Mouse (Mus musculus) myocyte (in vitro differentiated cells): ENCODE data around the gene Dock2.

Experiments used
- CEBPB ChIP-seq: IDR thresholded peaks from 2 replicates; pipeline ENCODE4 v1.6.1; 2011; ENCODE audit warnings: mild to moderate bottlenecking, moderate library complexity; ENCODE audit not compliant: poor library complexity, insufficient read depth, severe bottlenecking
- E2F4 ChIP-seq: IDR thresholded peaks from one replicate; pipeline ENCODE4 v1.6.1; 2011; ENCODE audit warnings: mild to moderate bottlenecking, control low read depth, moderate library complexity; ENCODE audit not compliant: insufficient read depth
- MAX ChIP-seq: IDR thresholded peaks from one replicate; pipeline ENCODE4 v1.6.1; 2011; ENCODE audit warnings: low read depth, mild to moderate bottlenecking, control low read depth
- MYOD1 ChIP-seq, 3 experiments: IDR thresholded peaks; one replicate each; pipeline ENCODE4 v1.6.1; 2011; ENCODE audit warnings: control low read depth in 2 of 3, low read depth in 2 of 3, mild to moderate bottlenecking in 2 of 3, moderate library complexity in 1 of 3; ENCODE audit not compliant: insufficient read length in 2 of 3, control insufficient read depth in 1 of 3
- POLR2A ChIP-seq: IDR thresholded peaks from one replicate; pipeline ENCODE4 v1.6.1; 2011; ENCODE audit warnings: low read depth, mild to moderate bottlenecking, control low read depth, moderate library complexity; ENCODE audit not compliant: insufficient read length
- POLR2AphosphoS2 ChIP-seq: IDR thresholded peaks from one replicate; pipeline ENCODE4 v1.6.1; 2011; ENCODE audit warnings: low read depth, control low read depth; ENCODE audit not compliant: insufficient read length
- REST ChIP-seq: IDR thresholded peaks from one replicate; pipeline ENCODE4 v1.6.1; 2011; ENCODE audit warnings: mild to moderate bottlenecking, control low read depth, moderate library complexity; ENCODE audit not compliant: insufficient read depth, insufficient read length
- TCF12 ChIP-seq: IDR thresholded peaks from one replicate; pipeline ENCODE4 v1.6.1; 2011; ENCODE audit warnings: mild to moderate bottlenecking, control low read depth; ENCODE audit not compliant: poor library complexity, insufficient read depth, severe bottlenecking
- USF1 ChIP-seq: IDR thresholded peaks from one replicate; pipeline ENCODE4 v1.6.1; 2011; ENCODE audit warnings: low read depth, mild to moderate bottlenecking, control low read depth, moderate library complexity

GRCm38 (mm10) chr11:34332344-34333031, 451.2 kb downstream of the Dock2 start:
- no peak for TF ChIP-seq TCF12
- TF ChIP-seq USF1, result no peak
- TF ChIP-seq MAX, result no peak
- no peak for TF ChIP-seq POLR2A
- no peak for TF ChIP-seq E2F4
- TF ChIP-seq MYOD1 (IDR thresholded peaks at IDR 0.05; ENCODE audit: control insufficient read depth in 1 of 3, insufficient read length in 2 of 3, low read depth in 2 of 3), result no peak
- no peak for TF ChIP-seq REST
- no peak for TF ChIP-seq POLR2AphosphoS2
- TF ChIP-seq CEBPB, result no peak
